In the genomic region with DNA sequence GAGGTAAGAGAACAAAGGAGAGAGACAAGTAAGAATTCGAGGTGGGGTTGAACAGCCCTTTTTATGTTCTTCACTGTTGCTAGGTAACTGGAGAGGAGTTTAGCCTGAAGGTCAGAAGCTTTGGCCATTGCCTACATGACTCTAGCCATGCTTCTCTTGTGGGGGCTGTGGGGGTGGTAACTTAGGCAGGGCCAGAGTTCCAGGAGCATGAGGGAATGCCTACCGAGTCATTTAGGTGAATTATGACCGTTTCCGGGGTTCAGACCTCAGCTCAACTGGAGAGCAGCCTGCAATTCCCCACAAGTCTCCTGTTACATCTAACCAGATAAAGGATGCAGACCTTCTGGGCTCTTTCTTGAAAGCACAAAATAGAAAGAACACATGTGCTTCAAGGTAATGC, we compare ENCODE assay signal across 21 mouse cellular contexts.
A peak's percentile ranks its signal among the peaks of the same experiment; 100 is the strongest.
DNase-seq lines count a peak whose midpoint lies in the region; ATAC-seq and TF ChIP-seq lines count a peak whose summit lies in the region.
"Had no signal": no experiment of that assay in that cellular context is flagged by ENCODE, and none has a peak within 500 bp of the region (broad histone marks: within the 10 kb centered on the region; RNA-seq: fewer than 3 reads in every experiment).

No protein-coding gene starts in this region.

- H3K27me3 ChIP-seq in kidney, embryonic 16.5 days (ENCODE audit: insufficient read depth, low read length): no peaks in the 10 kb centered on the region
- H3K27me3 ChIP-seq in CH12.LX (replicated peaks): no peaks in the 10 kb centered on the region
- H3K27me3 ChIP-seq: forebrain, embryonic 15.5 days; heart, embryonic 12.5 days had no signal

- H3K4me1 ChIP-seq in kidney, embryonic 16.5 days (ENCODE audit: insufficient read depth, low read length): no peaks in the 10 kb centered on the region
- H3K4me1 ChIP-seq in CH12.LX (ENCODE audit: control insufficient read depth in 1 of 2, insufficient read depth in 2 of 2): no peaks in the 10 kb centered on the region; a peak in 1 of 4 replicates
- H3K4me1 ChIP-seq: embryonic facial prominence, embryonic 12.5 days; forebrain, embryonic 15.5 days; heart, embryonic 12.5 days; hindbrain, embryonic 10.5 days had no signal

- no peaks in the 10 kb centered on the region for H3K9me3 ChIP-seq in kidney, embryonic 16.5 days (ENCODE audit: low read length)
- H3K9me3 ChIP-seq in CH12.LX (replicated peaks; ENCODE audit: low read length): no peaks in the 10 kb centered on the region
- H3K9me3 ChIP-seq: embryonic facial prominence, embryonic 12.5 days; forebrain, embryonic 15.5 days; heart, embryonic 12.5 days; hindbrain, embryonic 10.5 days had no signal

- TF ChIP-seq RAD21 in CH12.LX (IDR thresholded peaks at IDR 0.05; ENCODE audit: low read depth, low read length): no peak

- no peaks in the 10 kb centered on the region for H3K79me2 ChIP-seq in CH12.LX (replicated peaks; ENCODE audit: control insufficient read depth, extremely low read depth, insufficient read depth, poor library complexity, severe bottlenecking)

- no peak overlapping the region for H3K4me3 ChIP-seq in kidney, embryonic 16.5 days (ENCODE audit: low read length)
- peak overlapping the region in 1 of 3 experiments; percentile 25 for H3K4me3 ChIP-seq in CH12.LX (replicated peaks in 1 of 3; ENCODE audit: low read depth in 2 of 3, low read length in 2 of 3, poor library complexity in 1 of 3)
- H3K4me3 ChIP-seq: embryonic facial prominence, embryonic 12.5 days; forebrain, embryonic 15.5 days; heart, adult 2 months; heart, embryonic 12.5 days; hindbrain, embryonic 10.5 days had no signal

- no peak for TF ChIP-seq EP300 in CH12.LX (IDR thresholded peaks at IDR 0.05; ENCODE audit: low read length)

- dilution Hi-C loops in CH12.LX (cut with MboI; ENCODE audit: extremely low pct_ligation_motif_present, extremely low pct_unique_long_range_greater_than_20kb, low sequenced_read_pairs): no loop called here

- H3K9ac ChIP-seq in kidney, embryonic 16.5 days (replicated peaks; ENCODE audit: low read length): no peak overlapping the region
- H3K9ac ChIP-seq in CH12.LX (ENCODE audit: insufficient read depth, low read depth): no peak overlapping the region
- H3K9ac ChIP-seq: embryonic facial prominence, embryonic 12.5 days; forebrain, embryonic 15.5 days; heart, embryonic 12.5 days; hindbrain, embryonic 14.5 days had no signal

- in situ Hi-C loops in CH12.LX (cut with MboI; ENCODE audit: low pct_ligation_motif_present, low pct_unique_long_range_greater_than_20kb, low sequenced_read_pairs): no loop called here

- DNase-seq in embryo, embryonic 10 days (ENCODE audit: low spot score): peak; percentile 17
- no peak for DNase-seq in embryo, embryonic 9.5 days (ENCODE audit: extremely low spot score)
- DNase-seq in kidney, postnatal 25 days: no peak
- no peak for DNase-seq in CH12.LX (ENCODE audit: extremely low read depth)
- DNase-seq in mesoderm, embryonic 11.5 days (ENCODE audit: low read depth, low spot score): peak; percentile 41
- no peak for DNase-seq in retina, embryonic 14.5 days (ENCODE audit: low spot score)
- DNase-seq: adrenal gland, postnatal 14 days; B cell, adult 2 months; cerebellum, adult 11-12 months; cerebellum, adult 9-10 months; cerebellum, postnatal 25 days; gastrocnemius, postnatal 36 days; heart, adult 2 months had no signal

- H3K4me2 ChIP-seq in kidney, embryonic 16.5 days (replicated peaks; ENCODE audit: low read depth, low read length): no peak overlapping the region
- no peak overlapping the region for H3K4me2 ChIP-seq in CH12.LX (ENCODE audit: insufficient read depth, low read depth, poor library complexity, severe bottlenecking)
- H3K4me2 ChIP-seq: embryonic facial prominence, embryonic 12.5 days; forebrain, embryonic 15.5 days; heart, embryonic 12.5 days; hindbrain, embryonic 14.5 days had no signal

- ATAC-seq in kidney, embryonic 16.5 days (ENCODE audit: low FRiP score, low TSS enrichment): peak; percentile 61; the same call in 1 of the 2 replicates
- ATAC-seq: activated CD4-positive, CD25-positive, alpha-beta regulatory T cell, adult 4 months; CD4-positive, CD25-positive, alpha-beta regulatory T cell, adult 4 months; forebrain, embryonic 15.5 days had no signal

- H3K27ac ChIP-seq in kidney, embryonic 16.5 days (ENCODE audit: low read length): no peak overlapping the region
- no peak overlapping the region for H3K27ac ChIP-seq in CH12.LX (ENCODE audit: insufficient read depth, low read depth)
- H3K27ac ChIP-seq: embryonic facial prominence, embryonic 12.5 days; forebrain, embryonic 15.5 days; heart, adult 2 months; hindbrain, embryonic 10.5 days; hindbrain, embryonic 14.5 days had no signal

- TF ChIP-seq CTCF in CH12.LX (conservative IDR thresholded peaks at IDR 0.05 in 1 of 2, IDR thresholded peaks at IDR 0.05 in 1 of 2; ENCODE audit: low read depth in 2 of 2, low read length in 2 of 2): no peak

- H3K36me3 ChIP-seq in kidney, embryonic 16.5 days (ENCODE audit: insufficient read depth, low read length): no peaks in the 10 kb centered on the region
- H3K36me3 ChIP-seq in CH12.LX (replicated peaks in 1 of 2; ENCODE audit: control insufficient read depth in 1 of 2, insufficient read depth in 1 of 2, low read length in 1 of 2): no peaks in the 10 kb centered on the region
- H3K36me3 ChIP-seq: embryonic facial prominence, embryonic 12.5 days; forebrain, embryonic 15.5 days; heart, embryonic 12.5 days; hindbrain, embryonic 10.5 days had no signal

- 23% methylated on average over 4 of the region's 4 CpGs for WGBS in kidney, embryonic 16.5 days

- no peak for TF ChIP-seq POLR2A in CH12.LX (IDR thresholded peaks at IDR 0.05; ENCODE audit: low read depth, low read length)

TF ChIP-seq in CH12.LX, 34 proteins besides CTCF, POLR2A, EP300 and RAD21:
- no peak for TF ChIP-seq MXI1 (IDR thresholded peaks at IDR 0.05; ENCODE audit: low read depth, low read length)
- no peak for TF ChIP-seq BHLHE40 (IDR thresholded peaks at IDR 0.05; ENCODE audit: low read depth, low read length)
- TF ChIP-seq ETS1 (conservative IDR thresholded peaks at IDR 0.05; ENCODE audit: low read depth, low read length): 0 out of 2 replicates have a peak, but pooled peaks have one; percentile 6
- no peak for TF ChIP-seq NELFE (IDR thresholded peaks at IDR 0.05; ENCODE audit: low read depth, low read length)

Comparison
In these comparisons a context has a peak if more than half of its experiments do, and no peak if none do; other contexts are left out.
1. DNase-seq: peak in embryo, embryonic 10 days (single experiment) and mesoderm, embryonic 11.5 days (single experiment); none in embryo, embryonic 9.5 days (single experiment), kidney, postnatal 25 days (0 of 2), CH12.LX (single experiment) and retina, embryonic 14.5 days (single experiment).